Mouse (Mus musculus) CH12.LX (cell line): ENCODE measurements around the gene Glis3. TPM values are rescaled to one million over a fixed set of nuclear protein-coding genes. Genes with fewer than 3 reads are reported as not detected.

Source experiments
- DNase-seq: peaks from one replicate; pipeline ENCODE4 v3.0.0-alpha.2; 2013; ENCODE audit errors: extremely low read depth
- H3K27ac ChIP-seq: 2 replicates; pipeline ENCODE4 v1.5.1; 2012; ENCODE audit warnings: low read depth, mild to moderate bottlenecking, control low read depth, moderate library complexity; ENCODE audit not compliant: insufficient read depth
- H3K27me3 ChIP-seq: replicated peaks from 2 replicates; pipeline ENCODE3; 2012; ENCODE audit warnings: inconsistent platforms
- H3K36me3 ChIP-seq, 2 experiments: replicated peaks in 1 of 2; 2 replicates each; pipeline versions ENCODE3 to v1.6.1; 2012; ENCODE audit warnings: inconsistent platforms in 1 of 2, low read length in 1 of 2, mild to moderate bottlenecking in 1 of 2, mixed read lengths in 1 of 2, moderate library complexity in 1 of 2; ENCODE audit not compliant: control insufficient read depth in 1 of 2, insufficient read depth in 1 of 2
- H3K4me1 ChIP-seq, 2 experiments: 2 replicates each; pipeline ENCODE4 v1.6.1; 2012; ENCODE audit warnings: inconsistent platforms in 1 of 2, moderate library complexity in 1 of 2; ENCODE audit not compliant: insufficient read depth in 2 of 2, control insufficient read depth in 1 of 2
- H3K4me2 ChIP-seq: 2 replicates; pipeline ENCODE4 v1.6.1; 2012; ENCODE audit warnings: low read depth, mild to moderate bottlenecking, control low read depth; ENCODE audit not compliant: poor library complexity, insufficient read depth, severe bottlenecking
- H3K4me3 ChIP-seq, 3 experiments: fragments of 150-350 bp in 1 of 3; sonication (generic) in 1 of 3; replicated peaks in 1 of 3; 2 replicates each; pipeline versions ENCODE3 to v1.5.1; 2011 to 2012; ENCODE audit warnings: low read depth in 2 of 3, low read length in 2 of 3, mild to moderate bottlenecking in 2 of 3, moderate library complexity in 2 of 3, control low read depth in 1 of 3, improper control_type of control experiment in 1 of 3, inconsistent platforms in 1 of 3, mixed read lengths in 1 of 3; ENCODE audit not compliant: poor library complexity in 1 of 3
- H3K79me2 ChIP-seq: replicated peaks from 2 replicates; pipeline ENCODE4 v1.6.1; 2012; ENCODE audit warnings: mild to moderate bottlenecking, moderate library complexity; ENCODE audit not compliant: control insufficient read depth, poor library complexity, insufficient read depth, severe bottlenecking; ENCODE audit errors: extremely low read depth
- H3K9ac ChIP-seq: 2 replicates; pipeline ENCODE4 v1.6.1; 2012; ENCODE audit warnings: low read depth, mild to moderate bottlenecking, control low read depth, moderate library complexity; ENCODE audit not compliant: insufficient read depth
- H3K9me3 ChIP-seq: replicated peaks from 2 replicates; pipeline ENCODE3; 2012; ENCODE audit warnings: low read length, inconsistent platforms, mixed read lengths
- BHLHE40 ChIP-seq: IDR thresholded peaks from 2 replicates; pipeline ENCODE4 v1.6.1; 2011; ENCODE audit warnings: mild to moderate bottlenecking, low read depth, low read length, improper control_type of control experiment
- CHD1 ChIP-seq: IDR thresholded peaks from 2 replicates; pipeline ENCODE4 v1.6.1; 2012; ENCODE audit warnings: low read depth, low read length, improper control_type of control experiment, inconsistent platforms
- CTCF ChIP-seq, 2 experiments: IDR thresholded peaks in 1 of 2; conservative IDR thresholded peaks in 1 of 2; 2 replicates each; pipeline ENCODE4 v1.5.1; 2011 to 2012; ENCODE audit warnings: low read depth in 2 of 2, low read length in 2 of 2, improper control_type of control experiment in 1 of 2, inconsistent platforms in 1 of 2, mild to moderate bottlenecking in 1 of 2, moderate library complexity in 1 of 2
- ELF1 ChIP-seq: IDR thresholded peaks from 2 replicates; pipeline ENCODE4 v1.6.1; 2014; ENCODE audit warnings: low read depth, mild to moderate bottlenecking, inconsistent platforms, low read length, improper control_type of control experiment
- ETS1 ChIP-seq: conservative IDR thresholded peaks from 2 replicates; pipeline ENCODE4 v1.6.1; 2012; ENCODE audit warnings: low read depth, mild to moderate bottlenecking, inconsistent platforms, low read length, improper control_type of control experiment, moderate library complexity
- GABPA ChIP-seq: IDR thresholded peaks from 2 replicates; pipeline ENCODE4 v1.6.1; 2012; ENCODE audit warnings: low read depth, low read length, improper control_type of control experiment, inconsistent platforms; ENCODE audit not compliant: insufficient replicate concordance
- HCFC1 ChIP-seq: IDR thresholded peaks from 2 replicates; pipeline ENCODE4 v1.6.1; 2012; ENCODE audit warnings: low read depth, mild to moderate bottlenecking, inconsistent platforms, low read length, improper control_type of control experiment
- JUN ChIP-seq: IDR thresholded peaks from 2 replicates; pipeline ENCODE4 v1.6.1; 2011; ENCODE audit warnings: low read depth, mild to moderate bottlenecking, low read length, improper control_type of control experiment, moderate library complexity; ENCODE audit not compliant: insufficient read depth
- KAT2A ChIP-seq: IDR thresholded peaks from 2 replicates; pipeline ENCODE4 v1.6.1; 2012; ENCODE audit warnings: low read length, improper control_type of control experiment, inconsistent platforms; ENCODE audit not compliant: insufficient replicate concordance
- MAFK ChIP-seq: IDR thresholded peaks from 2 replicates; pipeline ENCODE4 v1.6.1; 2011; ENCODE audit warnings: low read length, improper control_type of control experiment; ENCODE audit not compliant: insufficient replicate concordance
- MAX ChIP-seq: IDR thresholded peaks from 2 replicates; pipeline ENCODE4 v1.6.1; 2011; ENCODE audit warnings: low read length, improper control_type of control experiment
- MXI1 ChIP-seq: IDR thresholded peaks from 2 replicates; pipeline ENCODE4 v1.6.1; 2011; ENCODE audit warnings: mild to moderate bottlenecking, low read depth, low read length, improper control_type of control experiment
- MYC ChIP-seq: IDR thresholded peaks from 2 replicates; pipeline ENCODE4 v1.6.1; 2011; ENCODE audit warnings: low read depth, mild to moderate bottlenecking, improper control_type of control experiment, low read length
- POLR2A ChIP-seq: IDR thresholded peaks from 2 replicates; pipeline ENCODE4 v1.6.1; 2011; ENCODE audit warnings: low read depth, mild to moderate bottlenecking, improper control_type of control experiment, low read length
- RAD21 ChIP-seq: IDR thresholded peaks from 2 replicates; pipeline ENCODE4 v1.6.1; 2011; ENCODE audit warnings: low read depth, mild to moderate bottlenecking, low read length, improper control_type of control experiment, moderate library complexity
- SIN3A ChIP-seq: IDR thresholded peaks from 2 replicates; pipeline ENCODE4 v1.6.1; 2012; ENCODE audit warnings: low read length, improper control_type of control experiment, inconsistent platforms
- USF1 ChIP-seq: IDR thresholded peaks from 2 replicates; pipeline ENCODE4 v1.6.1; 2014; ENCODE audit warnings: low read depth, mild to moderate bottlenecking, inconsistent platforms, low read length, improper control_type of control experiment
- ZNF384 ChIP-seq: IDR thresholded peaks from 2 replicates; pipeline ENCODE4 v1.6.1; 2012; ENCODE audit warnings: low read depth, low read length, improper control_type of control experiment, inconsistent platforms
- dilution Hi-C: fragments of 300-500 bp; cut with MboI; formaldehyde crosslinking; loops from 2 replicates; pipeline ENCODE4 v1.14.3; 2020; ENCODE audit warnings: low sequenced_read_pairs; ENCODE audit not compliant: extremely low pct_unique_long_range_greater_than_20kb, extremely low pct_ligation_motif_present
- in situ Hi-C: fragments of 300-500 bp; cut with MboI; formaldehyde crosslinking; loops from 3 replicates; pipeline ENCODE4 v1.14.3; 2019; ENCODE audit warnings: low sequenced_read_pairs, low pct_ligation_motif_present, low pct_unique_long_range_greater_than_20kb, mixed read lengths
- polyA plus RNA-seq: library from polyadenylated mRNA; unstranded; fragments of >175 nt; gene quantifications from 2 replicates; pipeline ENCODE4 v1.2.1, GENCODE M21; 2012; ENCODE audit warnings: low read depth; ENCODE audit not compliant: insufficient read length
- total RNA-seq, 2 experiments: library from RNA; depleted of rRNA; stranded (reverse); fragments of 300-350 nt in 1 of 2; fragments of >200 nt in 1 of 2; gene quantifications; 2 replicates each; pipeline ENCODE4 v1.2.3; 2012 to 2014

The Glis3 gene
- total and polyA plus RNA-seq, 3 experiments = not detected

- Histone ChIP-seq H3K4me3 (no peak overlapping the region), H3K4me2 (no peak overlapping the region), H3K79me2 (no peaks in the 10 kb centered on the region), H3K36me3 (no peaks in the 10 kb centered on the region), H3K4me1 (no peaks in the 10 kb centered on the region), H3K27me3 (no peaks in the 10 kb centered on the region), H3K27ac (no peak overlapping the region), H3K9ac (no peak overlapping the region), H3K9me3 (no peaks in the 10 kb centered on the region)
- TF ChIP-seq CTCF (conservative IDR thresholded peaks at IDR 0.05 in 1 of 2, IDR thresholded peaks at IDR 0.05 in 1 of 2; ENCODE audit: low read depth in 2 of 2, low read length in 2 of 2) (no peak), MAFK (no peak), RAD21 (no peak), ELF1 (no peak)
- dilution Hi-C loops = no loop called here
- no peak for DNase-seq
- in situ Hi-C loops = loop anchor here (25.0 kb wide), 1 partner anchor 354 kb away; no protein-coding TSS in a partner anchor
Observed at GRCm38 (mm10) chr19:28516487-28516886, 163.4 kb downstream of the Glis3 start.

- Histone ChIP-seq H3K4me2 (no peak overlapping the region), H3K36me3 (no peaks in the 10 kb centered on the region), H3K9me3 (no peaks in the 10 kb centered on the region), H3K27me3 (no peaks in the 10 kb centered on the region), H3K79me2 (no peaks in the 10 kb centered on the region), H3K27ac (no peak overlapping the region), H3K4me3 (no peak overlapping the region), H3K4me1 (no peaks in the 10 kb centered on the region), H3K9ac (no peak overlapping the region)
- dilution Hi-C loops (no loop called here), in situ Hi-C loops (loop anchor here (25.0 kb wide), 1 partner anchor 350 kb away; no protein-coding TSS in a partner anchor)
- no peak for DNase-seq
- no peak for TF ChIP-seq JUN
- no peak for TF ChIP-seq CHD1
- TF ChIP-seq ELF1 = no peak
- no peak for TF ChIP-seq BHLHE40
- no peak for TF ChIP-seq ZNF384
- TF ChIP-seq GABPA = no peak
- no peak for TF ChIP-seq HCFC1
- TF ChIP-seq MYC = no peak
- TF ChIP-seq SIN3A = no peak
- TF ChIP-seq KAT2A = no peak
- no peak for TF ChIP-seq POLR2A
- no peak for TF ChIP-seq USF1
- TF ChIP-seq CTCF (conservative IDR thresholded peaks at IDR 0.05 in 1 of 2, IDR thresholded peaks at IDR 0.05 in 1 of 2; ENCODE audit: low read depth in 2 of 2, low read length in 2 of 2) = no peak
- TF ChIP-seq ETS1 = no peak
- TF ChIP-seq MAX = no peak
- no peak for TF ChIP-seq MXI1
- TF ChIP-seq, all 38 proteins: peak for 0
Observed at GRCm38 (mm10) chr19:28512475-28512874, 167.4 kb downstream of the Glis3 start.
